Mouse (Mus musculus) heart, adult 2 months (tissue): ENCODE data around the gene Map3k12.
A peak's percentile ranks its signal among the peaks of the same experiment; 100 is the strongest.

ENCODE experiments used
- CTCF ChIP-seq: fragments of 200-600 bp; IDR thresholded peaks from 2 replicates; pipeline ENCODE4 v1.8.1; 2022; ENCODE audit warnings: antibody characterized with exemption, mild to moderate bottlenecking, moderate library complexity
- POLR2A ChIP-seq: fragments of 200-500 bp; IDR thresholded peaks from 2 replicates; pipeline ENCODE4 v1.6.1; 2011; ENCODE audit warnings: mild to moderate bottlenecking, low read depth, low read length, control low read depth; ENCODE audit not compliant: insufficient read depth

DNA sequence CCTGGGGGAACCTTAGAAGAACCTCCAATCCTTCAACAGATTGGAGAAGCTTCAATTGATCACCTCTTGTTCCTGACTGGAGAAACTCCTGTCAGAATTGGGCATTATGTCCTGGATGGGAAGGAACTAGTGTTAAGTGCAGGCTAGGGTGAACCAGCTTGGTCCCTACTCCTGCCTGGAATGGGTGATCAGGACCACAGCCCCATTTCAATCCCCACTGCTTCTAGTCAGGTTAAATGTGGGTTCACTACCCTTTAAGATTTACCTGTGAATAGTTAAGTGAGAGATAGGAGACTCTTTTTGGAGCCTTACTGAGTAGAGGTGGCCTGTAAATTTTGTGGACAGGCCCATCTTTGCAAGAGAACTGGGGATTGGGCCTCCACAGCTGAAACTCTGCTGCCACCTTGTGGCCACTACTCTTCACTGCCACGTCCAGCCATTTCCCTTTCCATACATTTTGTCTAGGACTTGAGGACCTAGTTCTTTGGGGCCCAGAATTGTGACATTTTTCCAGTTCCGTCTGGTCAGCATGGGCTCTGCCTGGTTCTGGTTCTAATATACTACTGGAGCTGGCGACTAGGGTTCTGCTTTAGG is 8.1 kb upstream of the Map3k12 start, which contains the start of gene Npff:
- TF ChIP-seq CTCF (0 out of 2 replicates have a peak, but pooled peaks have one; percentile 99), POLR2A (0 out of 2 replicates have a peak, but pooled peaks have one; percentile 6)
